Mouse (Mus musculus): ENCODE measurements around the gene Smurf1. TPM values are rescaled to one million over a fixed set of nuclear protein-coding genes. Genes with fewer than 3 reads are reported as not detected.

Gene Smurf1
- 28.3 and 31.8 TPM in 2 replicates for polyA plus RNA-seq (2016; fragmentation: Nextera tagmentation; extraction: Ambion mirVana)

GRCm38 (mm10) chr5:144965639-144966351 lies at the start of gene Smurf1:
Gene Smurf1 (minus strand): TSS chr5:144965847.
- Histone ChIP-seq H3K27me3 (peaks cover 14% of the 10 kb centered on the region), H3K36me3 (no peaks in the 10 kb centered on the region), H3K4me3 (peak within 1 kb of the TSS; percentile 96), H3K9ac (replicated peaks) (peak within 1 kb of the TSS; percentile 93), H3K4me1 (peaks cover 21% of the 10 kb centered on the region), H3K9me3 (no peaks in the 10 kb centered on the region), H3K27ac (replicated peaks) (peak within 1 kb of the TSS; percentile 92), H3K4me2 (replicated peaks) (peak within 1 kb of the TSS; percentile 76)
- ATAC-seq (ENCODE audit: low FRiP score, low read depth): peak; percentile 75
- under 1% methylated on average over 74 of the region's 89 CpGs for WGBS

GRCm38 (mm10) chr5:145014278-145014677 lies 48.6 kb upstream of the Smurf1 start:
- WGBS: 83% methylated on average over 1 of the region's 1 CpGs
- H3K27ac ChIP-seq (replicated peaks): no peak overlapping the region

GRCm38 (mm10) chr5:145008878-145009659 lies 43.4 kb upstream of the Smurf1 start:
- H3K4me1 ChIP-seq: no peaks in the 10 kb centered on the region
- no peak overlapping the region for H3K9ac ChIP-seq (replicated peaks)
- no peak overlapping the region for H3K4me2 ChIP-seq (replicated peaks)
- no peaks in the 10 kb centered on the region for H3K9me3 ChIP-seq
- H3K4me3 ChIP-seq: no peak overlapping the region
- no peaks in the 10 kb centered on the region for H3K36me3 ChIP-seq
- 89% methylated on average over 15 of the region's 15 CpGs for WGBS
- H3K27me3 ChIP-seq: no peaks in the 10 kb centered on the region
- ATAC-seq (ENCODE audit: low FRiP score, low read depth): no peak
- H3K27ac ChIP-seq (replicated peaks): no peak overlapping the region

More at GRCm38 (mm10) chr5:145014278-145014677, 48.6 kb upstream of the Smurf1 start:
- H3K9me3 ChIP-seq: no peaks in the 10 kb centered on the region
- no peak overlapping the region for H3K9ac ChIP-seq (replicated peaks)
- no peak overlapping the region for H3K4me3 ChIP-seq
- H3K4me1 ChIP-seq: no peaks in the 10 kb centered on the region
- no peaks in the 10 kb centered on the region for H3K27me3 ChIP-seq
- no peak for ATAC-seq (ENCODE audit: low FRiP score, low read depth)
- no peak overlapping the region for H3K4me2 ChIP-seq (replicated peaks)
- no peaks in the 10 kb centered on the region for H3K36me3 ChIP-seq

- Histone ChIP-seq H3K4me3 (no peak overlapping the region), H3K27me3 (no peaks in the 10 kb centered on the region), H3K27ac (replicated peaks) (no peak overlapping the region), H3K9ac (replicated peaks) (no peak overlapping the region), H3K36me3 (no peaks in the 10 kb centered on the region), H3K9me3 (no peaks in the 10 kb centered on the region), H3K4me2 (replicated peaks) (no peak overlapping the region), H3K4me1 (no peaks in the 10 kb centered on the region)
- ATAC-seq (ENCODE audit: low FRiP score, low read depth): no peak
- WGBS: 86% methylated on average over 6 of the region's 6 CpGs
Measured at GRCm38 (mm10) chr5:145005596-145005995, 39.9 kb upstream of the Smurf1 start.

- no peaks in the 10 kb centered on the region for H3K36me3 ChIP-seq
- 84% methylated on average over 9 of the region's 9 CpGs for WGBS
- no peak overlapping the region for H3K4me2 ChIP-seq (replicated peaks)
- no peak overlapping the region for H3K9ac ChIP-seq (replicated peaks)
- no peak for ATAC-seq (ENCODE audit: low FRiP score, low read depth)
- no peak overlapping the region for H3K27ac ChIP-seq (replicated peaks)
- H3K27me3 ChIP-seq: no peaks in the 10 kb centered on the region
- no peak overlapping the region for H3K4me3 ChIP-seq
- no peaks in the 10 kb centered on the region for H3K9me3 ChIP-seq
- H3K4me1 ChIP-seq: no peaks in the 10 kb centered on the region
Measured at GRCm38 (mm10) chr5:145004495-145004894, 38.8 kb upstream of the Smurf1 start.

GRCm38 (mm10) chr5:145003362-145003761 lies 37.7 kb upstream of the Smurf1 start:
- no peaks in the 10 kb centered on the region for H3K27me3 ChIP-seq
- no peak for ATAC-seq (ENCODE audit: low FRiP score, low read depth)
- no peak overlapping the region for H3K27ac ChIP-seq (replicated peaks)
- H3K4me2 ChIP-seq (replicated peaks): no peak overlapping the region
- no peaks in the 10 kb centered on the region for H3K36me3 ChIP-seq
- H3K9ac ChIP-seq (replicated peaks): no peak overlapping the region
- 79% methylated on average over 3 of the region's 3 CpGs for WGBS
- no peaks in the 10 kb centered on the region for H3K9me3 ChIP-seq
- H3K4me3 ChIP-seq: no peak overlapping the region
- no peaks in the 10 kb centered on the region for H3K4me1 ChIP-seq

GRCm38 (mm10) chr5:144998491-144998890 lies 32.8 kb upstream of the Smurf1 start:
- Histone ChIP-seq H3K4me3 (no peak overlapping the region), H3K4me2 (replicated peaks) (no peak overlapping the region), H3K4me1 (no peaks in the 10 kb centered on the region), H3K27me3 (no peaks in the 10 kb centered on the region), H3K9ac (replicated peaks) (no peak overlapping the region), H3K9me3 (no peaks in the 10 kb centered on the region), H3K36me3 (no peaks in the 10 kb centered on the region), H3K27ac (replicated peaks) (no peak overlapping the region)
- WGBS: 38% methylated on average over 2 of the region's 2 CpGs
- no peak for ATAC-seq (ENCODE audit: low FRiP score, low read depth)

GRCm38 (mm10) chr5:144990481-144990880 lies 24.8 kb upstream of the Smurf1 start:
- H3K4me1 ChIP-seq: no peaks in the 10 kb centered on the region
- ATAC-seq (ENCODE audit: low FRiP score, low read depth): no peak
- 79% methylated on average over 5 of the region's 5 CpGs for WGBS

GRCm38 (mm10) chr5:144990051-144990450 lies 24.4 kb upstream of the Smurf1 start:
- Histone ChIP-seq H3K27ac (replicated peaks) (no peak overlapping the region), H3K9me3 (no peaks in the 10 kb centered on the region), H3K27me3 (no peaks in the 10 kb centered on the region), H3K4me3 (no peak overlapping the region), H3K4me1 (no peaks in the 10 kb centered on the region), H3K4me2 (replicated peaks) (no peak overlapping the region), H3K9ac (replicated peaks) (no peak overlapping the region), H3K36me3 (no peaks in the 10 kb centered on the region)
- ATAC-seq (ENCODE audit: low FRiP score, low read depth): no peak
- WGBS: 52% methylated on average over 2 of the region's 2 CpGs

More at GRCm38 (mm10) chr5:144990481-144990880, 24.8 kb upstream of the Smurf1 start:
- no peak overlapping the region for H3K27ac ChIP-seq (replicated peaks)
- no peaks in the 10 kb centered on the region for H3K9me3 ChIP-seq
- no peak overlapping the region for H3K4me3 ChIP-seq
- no peaks in the 10 kb centered on the region for H3K36me3 ChIP-seq
- H3K27me3 ChIP-seq: no peaks in the 10 kb centered on the region
- no peak overlapping the region for H3K4me2 ChIP-seq (replicated peaks)
- no peak overlapping the region for H3K9ac ChIP-seq (replicated peaks)

- peaks cover 6% of the 10 kb centered on the region; the same call in 1 of the 2 replicates for H3K9me3 ChIP-seq
- H3K27ac ChIP-seq (replicated peaks): no peak overlapping the region
- H3K4me3 ChIP-seq: no peak overlapping the region
- no peak overlapping the region for H3K9ac ChIP-seq (replicated peaks)
- H3K27me3 ChIP-seq: no peaks in the 10 kb centered on the region
- ATAC-seq (ENCODE audit: low FRiP score, low read depth): no peak
- H3K4me2 ChIP-seq (replicated peaks): no peak overlapping the region
- H3K4me1 ChIP-seq: no peaks in the 10 kb centered on the region
- 92% methylated on average over 4 of the region's 4 CpGs for WGBS
- no peaks in the 10 kb centered on the region for H3K36me3 ChIP-seq
Measured at GRCm38 (mm10) chr5:144989061-144989405, 23.4 kb upstream of the Smurf1 start.

- Histone ChIP-seq H3K27me3 (no peaks in the 10 kb centered on the region), H3K9me3 (peaks cover 6% of the 10 kb centered on the region; the same call in 1 of the 2 replicates), H3K4me1 (no peaks in the 10 kb centered on the region), H3K27ac (replicated peaks) (no peak overlapping the region), H3K4me2 (replicated peaks) (no peak overlapping the region), H3K9ac (replicated peaks) (no peak overlapping the region), H3K36me3 (no peaks in the 10 kb centered on the region), H3K4me3 (no peak overlapping the region)
- 52% methylated on average over 9 of the region's 9 CpGs for WGBS
- ATAC-seq (ENCODE audit: low FRiP score, low read depth): 0 out of 2 replicates have a peak, but pooled peaks have one; percentile 38
Measured at GRCm38 (mm10) chr5:144988340-144989060, 22.9 kb upstream of the Smurf1 start.

GRCm38 (mm10) chr5:144987561-144987960 lies 21.9 kb upstream of the Smurf1 start:
- Histone ChIP-seq H3K36me3 (no peaks in the 10 kb centered on the region), H3K27me3 (no peaks in the 10 kb centered on the region), H3K4me2 (replicated peaks) (no peak overlapping the region), H3K9me3 (peaks cover 13% of the 10 kb centered on the region; the same call in 1 of the 2 replicates), H3K9ac (replicated peaks) (no peak overlapping the region), H3K4me1 (no peaks in the 10 kb centered on the region), H3K4me3 (no peak overlapping the region), H3K27ac (replicated peaks) (no peak overlapping the region)
- no peak for ATAC-seq (ENCODE audit: low FRiP score, low read depth)
- WGBS: 97% methylated on average over 13 of the region's 13 CpGs
